Mouse (Mus musculus) limb, embryonic 14.5 days (tissue): ENCODE measurements at regions not wholly inside any gene's neighbourhood (a gene's known extent, or its start where the extent isn't known, plus 50 kb on each side); places are given as distances from the start of the nearest gene placed in this dataset.
A peak's percentile ranks its signal among the peaks of the same experiment; 100 is the strongest.

Source experiments
- ATAC-seq: fragments of 200-750 bp; cut with Nextera tagmentation; 2 replicates; pipeline ENCODE4 v1.8.0; 2017; ENCODE audit warnings: low read depth, moderate number of reproducible peaks, moderate TSS enrichment; ENCODE audit not compliant: low FRiP score
- DNase-seq: peaks from one replicate; pipeline ENCODE4 v3.0.0-alpha.2; 2015; ENCODE audit warnings: low spot score
- H3K27ac ChIP-seq: fragments of 300-500 bp; sonication (generic); replicated peaks from 2 replicates; pipeline ENCODE4 v1.5.1; 2014; ENCODE audit warnings: low read depth, mild to moderate bottlenecking, low read length, moderate library complexity, mixed read lengths
- H3K27me3 ChIP-seq: fragments of 300-500 bp; sonication (generic); 2 replicates; pipeline ENCODE4 v1.6.1; 2014; ENCODE audit warnings: low read length, mixed read lengths; ENCODE audit not compliant: control insufficient read depth, insufficient read depth
- H3K36me3 ChIP-seq: fragments of 300-500 bp; sonication (generic); 2 replicates; pipeline ENCODE4 v1.6.1; 2014; ENCODE audit warnings: mild to moderate bottlenecking, low read length, moderate library complexity, mixed read lengths; ENCODE audit not compliant: control insufficient read depth, insufficient read depth
- H3K4me1 ChIP-seq: fragments of 300-500 bp; sonication (generic); 2 replicates; pipeline ENCODE4 v1.6.1; 2014; ENCODE audit warnings: antibody characterized with exemption, low read length, mixed read lengths; ENCODE audit not compliant: control insufficient read depth, insufficient read depth
- H3K4me2 ChIP-seq: fragments of 300-500 bp; sonication (generic); replicated peaks from 2 replicates; pipeline ENCODE4 v1.6.1; 2014; ENCODE audit warnings: low read depth, mild to moderate bottlenecking, low read length, moderate library complexity; ENCODE audit not compliant: severe bottlenecking
- H3K4me3 ChIP-seq: fragments of 300-500 bp; sonication (generic); replicated peaks from 2 replicates; pipeline ENCODE4 v1.5.1; 2014; ENCODE audit warnings: low read length
- H3K9ac ChIP-seq: fragments of 300-500 bp; sonication (generic); 2 replicates; pipeline ENCODE4 v1.6.1; 2014; ENCODE audit warnings: mild to moderate bottlenecking, low read depth, low read length, moderate library complexity; ENCODE audit not compliant: severe bottlenecking
- H3K9me3 ChIP-seq: fragments of 300-500 bp; sonication (generic); 2 replicates; pipeline ENCODE4 v1.6.1; 2016; ENCODE audit warnings: low read length; ENCODE audit not compliant: control insufficient read depth
- POLR2A ChIP-seq: fragments of 200-500 bp; IDR thresholded peaks from 2 replicates; pipeline ENCODE4 v1.8.0; 2012; ENCODE audit warnings: inconsistent platforms, mild to moderate bottlenecking, moderate library complexity, borderline replicate concordance; ENCODE audit not compliant: insufficient read depth, insufficient read length; ENCODE audit errors: extremely low read depth
- WGBS: fragments of 180-500 bp; shearing (Covaris S2); extraction: QIAGEN DNeasy Blood & Tissue Kit; methylation state at CpG from one replicate; pipeline ENCODE4 v1.1.7; 2014; 5-methylcytosine and 5-hydroxymethylcytosine counted together

DNA sequence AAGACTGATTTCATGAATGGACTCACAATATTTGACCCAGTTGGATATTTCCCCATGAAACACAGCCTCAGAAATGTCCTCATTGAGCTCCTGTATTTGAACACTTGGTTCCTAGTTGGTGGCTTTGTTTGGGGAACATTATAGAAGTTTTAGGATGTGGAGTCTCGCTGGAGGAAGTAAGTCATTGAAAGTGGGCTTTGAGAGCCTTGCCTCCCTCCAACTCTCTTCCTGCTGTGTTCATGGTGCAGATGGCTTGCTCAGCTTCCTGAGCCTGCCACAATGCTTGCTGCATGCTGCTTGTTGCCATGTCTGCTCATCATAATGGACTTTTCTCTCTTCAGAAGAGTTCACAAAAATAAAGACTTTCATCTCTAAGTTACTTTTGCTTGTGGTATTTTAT is 239.5 kb upstream of the Trib2 start:
- no peaks in the 10 kb centered on the region for H3K36me3 ChIP-seq
- no peak for TF ChIP-seq POLR2A
- 23% methylated on average over 1 of the region's 1 CpGs for WGBS

GRCm38 (mm10) chr12:16054591-16054990 is 237.9 kb upstream of the Trib2 start:
- no peak for TF ChIP-seq POLR2A
- Histone ChIP-seq H3K27ac (no peak overlapping the region), H3K27me3 (no peaks in the 10 kb centered on the region), H3K4me3 (no peak overlapping the region), H3K4me2 (no peak overlapping the region), H3K9me3 (no peaks in the 10 kb centered on the region), H3K36me3 (no peaks in the 10 kb centered on the region), H3K9ac (no peak overlapping the region), H3K4me1 (peaks cover 36% of the 10 kb centered on the region)
- DNase-seq (no peak), ATAC-seq (no peak)
- 75% methylated on average over 2 of the region's 2 CpGs for WGBS

More for the DNA sequence above, 239.5 kb upstream of the Trib2 start:
- Histone ChIP-seq H3K27me3 (no peaks in the 10 kb centered on the region), H3K4me3 (no peak overlapping the region), H3K9me3 (no peaks in the 10 kb centered on the region), H3K4me1 (peaks cover 36% of the 10 kb centered on the region), H3K27ac (no peak overlapping the region), H3K4me2 (no peak overlapping the region), H3K9ac (no peak overlapping the region)
- DNase-seq (no peak), ATAC-seq (no peak)

DNA sequence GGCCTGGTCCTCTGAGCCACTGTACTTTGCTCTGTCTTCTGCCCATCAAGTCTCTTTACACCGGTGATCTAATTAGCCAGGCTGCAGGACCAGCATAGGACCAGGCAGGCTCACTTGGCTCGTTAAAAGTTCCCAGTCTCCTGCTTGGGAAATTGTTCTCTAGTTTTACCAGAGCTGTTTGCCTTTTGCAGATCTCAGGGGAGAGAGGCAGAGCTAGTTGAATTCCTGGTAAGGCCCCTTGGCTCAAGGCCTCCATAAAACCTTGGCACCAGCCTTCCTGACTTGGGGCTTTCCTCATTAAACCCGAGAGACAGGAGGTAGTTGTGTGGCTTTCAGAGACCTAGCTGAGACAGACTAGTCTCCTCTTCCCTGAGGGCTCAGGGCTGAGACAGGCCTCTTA is 237.0 kb upstream of the Trib2 start:
- no peak overlapping the region; the same call in 1 of the 2 replicates for H3K27ac ChIP-seq
- H3K4me1 ChIP-seq: peaks cover 36% of the 10 kb centered on the region

DNA sequence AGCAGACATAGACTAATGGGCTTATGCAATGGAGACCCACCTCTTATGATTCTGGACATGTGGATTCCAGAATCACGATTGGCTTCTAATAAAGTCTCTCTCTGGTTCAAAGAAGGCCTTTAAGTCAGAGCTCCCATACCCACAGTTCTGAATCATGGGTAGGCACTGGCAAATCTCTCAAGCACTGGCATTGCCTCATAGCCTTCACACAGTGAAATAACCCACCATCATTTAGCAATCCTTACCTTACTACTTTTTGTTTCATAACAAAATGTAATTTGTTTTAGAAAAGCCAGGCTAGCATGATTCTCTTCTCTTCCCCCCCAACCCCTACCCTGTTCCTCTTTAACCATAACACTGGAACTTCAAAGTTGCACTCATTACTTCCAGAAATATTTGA is 236.3 kb upstream of the Trib2 start:
- H3K27ac ChIP-seq: no peak overlapping the region
- no peak overlapping the region for H3K4me2 ChIP-seq
- ATAC-seq (no peak), DNase-seq (no peak)
- no peak for TF ChIP-seq POLR2A
- WGBS: 27% methylated on average over 1 of the region's 1 CpGs
- no peak overlapping the region for H3K4me3 ChIP-seq
- no peaks in the 10 kb centered on the region for H3K27me3 ChIP-seq
- no peaks in the 10 kb centered on the region for H3K9me3 ChIP-seq
- no peaks in the 10 kb centered on the region for H3K36me3 ChIP-seq
- no peak overlapping the region for H3K9ac ChIP-seq
- H3K4me1 ChIP-seq: peaks cover 36% of the 10 kb centered on the region

More for the DNA sequence above, 237.0 kb upstream of the Trib2 start:
- no peak overlapping the region for H3K9ac ChIP-seq
- DNase-seq (peak; percentile 65), ATAC-seq (peak; percentile 20; the same call in 1 of the 2 replicates)
- H3K9me3 ChIP-seq: no peaks in the 10 kb centered on the region
- no peak overlapping the region for H3K4me2 ChIP-seq
- H3K4me3 ChIP-seq: no peak overlapping the region
- TF ChIP-seq POLR2A: no peak
- H3K27me3 ChIP-seq: no peaks in the 10 kb centered on the region
- WGBS: 27% methylated on average over 3 of the region's 3 CpGs
- H3K36me3 ChIP-seq: no peaks in the 10 kb centered on the region

DNA sequence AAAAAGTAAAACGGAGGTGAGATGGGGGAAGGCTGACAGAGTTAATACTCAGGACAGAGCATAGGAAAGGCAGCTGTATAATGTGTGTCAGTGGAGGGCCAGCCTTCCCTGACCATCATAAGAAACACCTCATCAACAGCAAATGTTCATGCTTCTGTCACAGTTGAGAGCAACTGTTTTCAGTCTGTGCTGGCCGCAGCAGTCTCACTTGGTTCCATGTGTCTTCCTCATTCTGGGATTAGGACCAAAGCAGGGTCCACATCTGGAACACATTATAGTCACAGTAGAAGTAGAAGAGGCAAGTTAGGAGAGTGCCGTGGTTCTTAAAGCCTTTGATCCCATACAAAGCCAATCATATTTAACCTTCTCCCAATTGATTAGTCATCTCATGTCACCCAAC is 235.6 kb upstream of the Trib2 start:
- Histone ChIP-seq H3K27ac (no peak overlapping the region), H3K9ac (no peak overlapping the region), H3K36me3 (no peaks in the 10 kb centered on the region), H3K4me2 (no peak overlapping the region), H3K4me3 (no peak overlapping the region), H3K4me1 (peaks cover 36% of the 10 kb centered on the region), H3K27me3 (no peaks in the 10 kb centered on the region), H3K9me3 (no peaks in the 10 kb centered on the region)
- DNase-seq (peak; percentile 80), ATAC-seq (peak; percentile 72; the same call in 1 of the 2 replicates)
- WGBS: 23% methylated on average over 3 of the region's 3 CpGs
- TF ChIP-seq POLR2A: no peak

GRCm38 (mm10) chr12:16051439-16051838 is 234.7 kb upstream of the Trib2 start:
- Histone ChIP-seq H3K9ac (no peak overlapping the region), H3K27me3 (no peaks in the 10 kb centered on the region), H3K4me2 (no peak overlapping the region), H3K4me1 (peaks cover 33% of the 10 kb centered on the region), H3K36me3 (no peaks in the 10 kb centered on the region), H3K27ac (no peak overlapping the region), H3K4me3 (no peak overlapping the region), H3K9me3 (no peaks in the 10 kb centered on the region)
- TF ChIP-seq POLR2A: no peak
- DNase-seq (no peak), ATAC-seq (no peak)
- 83% methylated on average over 2 of the region's 2 CpGs for WGBS
